34 mouse cellular contexts compared by ENCODE assay signal in the genomic region with DNA sequence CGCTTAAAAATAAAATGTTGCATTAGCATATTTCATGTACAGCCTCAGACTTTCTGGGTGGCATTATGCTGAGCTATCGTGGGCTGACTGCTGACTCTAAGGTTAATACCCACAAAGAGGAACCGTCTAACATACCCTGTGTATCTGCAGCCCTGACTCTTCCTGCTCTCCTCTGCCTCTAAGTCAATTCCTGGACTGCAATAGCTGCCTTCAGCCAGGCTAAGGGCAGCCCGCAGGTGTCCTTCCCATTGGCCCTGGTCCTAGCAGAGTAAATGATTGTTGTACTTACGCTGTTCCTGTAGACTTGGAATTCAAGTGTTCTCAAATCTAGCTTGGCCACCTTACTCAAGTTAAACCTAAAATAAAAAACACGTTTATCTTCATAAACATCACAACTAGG. TPM values are rescaled to one million over a fixed set of nuclear protein-coding genes. Genes with fewer than 3 reads are reported as not detected.
DNase-seq lines count a peak whose midpoint lies in the region; TF ChIP-seq lines count a peak whose summit lies in the region.
"Had no signal": no experiment of that assay in that cellular context is flagged by ENCODE, and none has a peak within 500 bp of the region (broad histone marks: within the 10 kb centered on the region; RNA-seq: fewer than 3 reads in every experiment).

No protein-coding gene starts in this region.

- H3K79me2 ChIP-seq in heart, adult 2 months (replicated peaks; ENCODE audit: control insufficient read depth, insufficient read depth, low read length): no peaks in the 10 kb centered on the region
- no peaks in the 10 kb centered on the region for H3K79me2 ChIP-seq in macrophage (ENCODE audit: inconsistent target)

- no peaks in the 10 kb centered on the region for H3K9me3 ChIP-seq in ES-Bruce4 (replicated peaks; ENCODE audit: control insufficient read depth, insufficient read depth, low read length, poor library complexity, severe bottlenecking)
- H3K9me3 ChIP-seq: embryonic facial prominence, embryonic 10.5 days; embryonic facial prominence, embryonic 15.5 days; forebrain, embryonic 12.5 days; G1E; heart, embryonic 10.5 days; heart, embryonic 15.5 days; hindbrain, embryonic 12.5 days; limb, embryonic 13.5 days; liver, embryonic 12.5 days had no signal

- no peaks in the 10 kb centered on the region for H3K27me3 ChIP-seq in heart, adult 2 months (ENCODE audit: control insufficient read depth, insufficient read depth, low read length)
- no peaks in the 10 kb centered on the region for H3K27me3 ChIP-seq in ES-Bruce4 (ENCODE audit: control insufficient read depth, insufficient read depth, low read length, poor library complexity, severe bottlenecking)
- H3K27me3 ChIP-seq: CH12.LX; embryonic facial prominence, embryonic 15.5 days; forebrain, embryonic 12.5 days; heart, embryonic 15.5 days; hindbrain, embryonic 12.5 days; limb, embryonic 13.5 days; liver, embryonic 12.5 days; Patski had no signal

- no peaks in the 10 kb centered on the region for H3K36me3 ChIP-seq in heart, adult 2 months (ENCODE audit: control insufficient read depth, insufficient read depth, low read length)
- H3K36me3 ChIP-seq in ES-Bruce4 (ENCODE audit: control insufficient read depth, insufficient read depth, low read length, poor library complexity, severe bottlenecking) (peaks cover 86% of the 10 kb centered on the region), macrophage (ENCODE audit: inconsistent target) (peaks cover 57% of the 10 kb centered on the region)

- intact Hi-C loops in heart, adult 2 months (cut with DNase I): no loop called here

- TF ChIP-seq EP300 in heart, adult 2 months (IDR thresholded peaks at IDR 0.05; ENCODE audit: insufficient read depth, low read depth, low read length): no peak
- no peak for TF ChIP-seq EP300 in ES-Bruce4 (IDR thresholded peaks at IDR 0.05; ENCODE audit: insufficient read depth, low read depth, low read length)

- whole genome bisulfite sequencing in heart, adult 2 months: 82% methylated on average over 6 of the region's 6 CpGs
- 42% methylated on average over 6 of the region's 6 CpGs for WGBS in macrophage (ENCODE audit: missing documents)

- TF ChIP-seq CTCF in heart, adult 2 months (IDR thresholded peaks at IDR 0.05): no peak
- no peak for TF ChIP-seq CTCF in ES-Bruce4 (IDR thresholded peaks at IDR 0.05; ENCODE audit: low read depth, low read length)

- peak; percentile 95 for DNase-seq in heart, adult 11 months
- DNase-seq in heart, adult 2 months: no peak
- peak; percentile 18 to 43 for DNase-seq in kidney, adult 8-10 months
- no peak for DNase-seq in kidney, postnatal 10 days
- DNase-seq in adrenal gland, postnatal 14 days: no peak
- no peak for DNase-seq in right cerebral cortex, postnatal 36 days (ENCODE audit: low spot score in 2 of 2)
- DNase-seq: adrenal gland, postnatal 10 days; cerebellum, adult 18-20 months; cerebellum, postnatal 10 days; forebrain, postnatal 0 days; gastrocnemius, postnatal 10 days; liver, postnatal 0 days; lung, postnatal 36 days; right cerebral cortex, adult 18-20 months; right cerebral cortex, postnatal 4 days; thymus, postnatal 4 days had no signal

- no peak overlapping the region for H3K9ac ChIP-seq in heart, adult 2 months (ENCODE audit: low read depth, low read length)
- H3K9ac ChIP-seq in ES-Bruce4 (ENCODE audit: low read depth, poor library complexity, severe bottlenecking): no peak overlapping the region
- H3K9ac ChIP-seq: embryonic facial prominence, embryonic 15.5 days; forebrain, embryonic 12.5 days; forebrain, postnatal 0 days; heart, embryonic 15.5 days; hindbrain, embryonic 12.5 days; limb, embryonic 13.5 days; liver, embryonic 12.5 days; liver, postnatal 0 days had no signal

- H3K27ac ChIP-seq in heart, adult 2 months: no peak overlapping the region
- 0 out of 2 replicates have a peak overlapping the region, but pooled peaks have one; percentile 12 for H3K27ac ChIP-seq in ES-Bruce4 (ENCODE audit: insufficient read depth, low read length)
- H3K27ac ChIP-seq in macrophage: peak overlapping the region; percentile 77
- H3K27ac ChIP-seq: embryonic facial prominence, embryonic 10.5 days; embryonic facial prominence, embryonic 15.5 days; forebrain, embryonic 12.5 days; heart, embryonic 15.5 days; hindbrain, embryonic 12.5 days; hindbrain, postnatal 0 days; limb, embryonic 13.5 days; stomach, postnatal 0 days had no signal

- H3K4me3 ChIP-seq in heart, adult 2 months: no peak overlapping the region
- H3K4me3 ChIP-seq in ES-Bruce4 (ENCODE audit: low read depth, low read length) (no peak overlapping the region), macrophage (ENCODE audit: inconsistent target) (no peak overlapping the region)
- H3K4me3 ChIP-seq: embryonic facial prominence, embryonic 10.5 days; embryonic facial prominence, embryonic 15.5 days; forebrain, embryonic 12.5 days; heart, embryonic 10.5 days; heart, embryonic 15.5 days; hindbrain, embryonic 12.5 days; layer of hippocampus, adult 2 months; left cerebral cortex, adult 2 months; limb, embryonic 13.5 days; liver, embryonic 12.5 days had no signal

- no peak for TF ChIP-seq POLR2A in heart, adult 2 months (IDR thresholded peaks at IDR 0.05; ENCODE audit: insufficient read depth, low read depth, low read length)
- no peak for TF ChIP-seq POLR2A in ES-Bruce4 (IDR thresholded peaks at IDR 0.05; ENCODE audit: insufficient read depth, low read length)

- no peaks in the 10 kb centered on the region for H3K4me1 ChIP-seq in heart, adult 2 months (ENCODE audit: control insufficient read depth, insufficient read depth, low read length)
- no peaks in the 10 kb centered on the region for H3K4me1 ChIP-seq in ES-Bruce4 (ENCODE audit: control insufficient read depth, insufficient read depth, low read length)
- H3K4me1 ChIP-seq: embryonic facial prominence, embryonic 10.5 days; embryonic facial prominence, embryonic 15.5 days; forebrain, embryonic 12.5 days; hindbrain, embryonic 12.5 days; limb, embryonic 13.5 days had no signal

RNA-seq across cellular contexts. Expression of a gene that starts 53.6 kb away (rescaled TPM):
- under 1 TPM; 0.32 to 0.34 TPM for total RNA-seq in heart, adult 2 months (2021)
- polyA plus RNA-seq in heart, adult 2 months (2012; rRNA removed): 0.47 TPM in 2 replicates
- 0.68 and 1.5 TPM in 2 replicates for polyA plus RNA-seq in ES-Bruce4 (2011; ENCODE audit: insufficient read depth, insufficient read length, low read depth, missing spikeins)
- 1 to 10 TPM in 6 of 26 experiments, under 1 TPM in 6, not detected in 14; 0.29 to 1.8 (median 0.94) TPM for total RNA-seq in macrophage (2018; cell fraction: chromatin; rRNA removed)
- total RNA-seq in macrophage (2018; cell fraction: cytosol; rRNA removed): under 1 TPM in 2 of 26 experiments, not detected in 24; 0.07 to 0.12 TPM
- total RNA-seq in macrophage (2018; cell fraction: nucleus; rRNA removed): 1 to 10 TPM in 2 of 26 experiments, under 1 TPM in 6, not detected in 18; 0.35 to 1.3 (median 0.88) TPM
- polyA plus RNA-seq in macrophage (2018): not detected in 3 replicates
- total RNA-seq in adrenal gland, postnatal 14 days (2021): 0.56 and 6.7 TPM in 2 replicates
- total RNA-seq: G1E had no signal
- polyA plus RNA-seq: C2C12; liver, embryonic 12.5 days had no signal

Comparison
In these comparisons a context has a peak if more than half of its experiments do, and no peak if none do; other contexts are left out.
1. DNase-seq: peak in heart, adult 11 months (single experiment) and kidney, adult 8-10 months (2 of 2); none in heart, adult 2 months (0 of 2), kidney, postnatal 10 days (single experiment), adrenal gland, postnatal 14 days (single experiment) and right cerebral cortex, postnatal 36 days (0 of 2).